Mouse (Mus musculus): ENCODE measurements around the gene Rnf214.

The Rnf214 gene

DNA sequence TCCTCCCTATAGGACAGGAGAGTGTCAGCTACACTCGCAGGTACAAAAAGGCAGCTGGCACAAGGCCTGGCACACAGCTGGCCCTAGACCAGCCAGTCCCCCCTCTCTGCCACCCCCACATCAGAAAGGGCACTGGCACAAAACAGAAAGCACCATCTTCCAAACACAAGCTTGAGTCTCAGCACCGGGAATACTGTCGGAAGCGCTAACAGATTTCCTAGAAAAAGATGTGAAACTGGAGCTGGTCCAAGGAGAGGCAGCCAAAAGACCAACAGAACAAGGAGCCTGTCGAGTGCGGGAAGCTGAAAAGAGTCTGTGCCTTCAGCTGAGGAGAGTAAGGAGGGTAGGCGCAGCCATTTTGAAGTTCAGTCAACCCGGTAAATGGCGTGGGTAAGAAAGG lies 91.6 kb downstream of the Rnf214 start:
- DNase-seq (ENCODE audit: low read depth, low spot score) = no peak

Measured in retina, postnatal 7 days (tissue).